Mouse (Mus musculus) intestine, embryonic 16.5 days (tissue): ENCODE measurements around the gene Pde6d. TPM values are rescaled to one million over a fixed set of nuclear protein-coding genes. Genes with fewer than 3 reads are reported as not detected.

ENCODE experiments used
- ATAC-seq: fragments of 200-750 bp; cut with Nextera tagmentation; 2 replicates; pipeline ENCODE4 v1.8.0; 2017; ENCODE audit warnings: moderate TSS enrichment, moderate library complexity
- H3K27ac ChIP-seq: fragments of 300-500 bp; sonication (generic); 2 replicates; pipeline ENCODE4 v1.5.1; 2014; ENCODE audit warnings: mild to moderate bottlenecking, low read length
- H3K27me3 ChIP-seq: fragments of 300-500 bp; sonication (generic); replicated peaks from 2 replicates; pipeline ENCODE4 v1.6.1; 2014; ENCODE audit warnings: low read length, control low read depth, mixed read lengths; ENCODE audit not compliant: control insufficient read depth, insufficient read depth
- H3K36me3 ChIP-seq: fragments of 300-500 bp; sonication (generic); 2 replicates; pipeline ENCODE4 v1.6.1; 2014; ENCODE audit warnings: low read length, control low read depth; ENCODE audit not compliant: control insufficient read depth, insufficient read depth
- H3K4me1 ChIP-seq: fragments of 300-500 bp; sonication (generic); 2 replicates; pipeline ENCODE4 v1.6.1; 2014; ENCODE audit warnings: low read length, control low read depth, mixed read lengths; ENCODE audit not compliant: control insufficient read depth, insufficient read depth
- H3K4me2 ChIP-seq: fragments of 300-500 bp; sonication (generic); 2 replicates; pipeline ENCODE4 v1.6.1; 2014; ENCODE audit warnings: low read depth, low read length, control low read depth
- H3K4me3 ChIP-seq: fragments of 300-500 bp; sonication (generic); 2 replicates; pipeline ENCODE4 v1.5.1; 2014; ENCODE audit warnings: mild to moderate bottlenecking, low read length
- H3K9ac ChIP-seq: fragments of 300-500 bp; sonication (generic); 2 replicates; pipeline ENCODE4 v1.6.1; 2014; ENCODE audit warnings: low read depth, low read length
- H3K9me3 ChIP-seq: fragments of 300-500 bp; sonication (generic); 2 replicates; pipeline ENCODE4 v1.6.1; 2016; ENCODE audit warnings: low read length, control low read depth; ENCODE audit not compliant: control insufficient read depth
- WGBS: fragments of 180-500 bp; shearing (Covaris S2); extraction: QIAGEN DNeasy Blood & Tissue Kit; methylation state at CpG from one replicate; pipeline ENCODE4 v1.1.7; 2014; 5-methylcytosine and 5-hydroxymethylcytosine counted together
- polyA plus RNA-seq: library from polyadenylated mRNA; unstranded; fragments of >200 nt; fragmentation: Nextera tagmentation; extraction: Ambion mirVana; gene quantifications from 2 replicates; pipeline ENCODE4 v1.2.1, GENCODE M21; 2015

The Pde6d gene
- polyA plus RNA-seq, 1 experiment from 2014 or later: 35.2 TPM

- Histone ChIP-seq H3K4me2 (no peak overlapping the region), H3K4me3 (no peak overlapping the region), H3K27me3 (no peaks in the 10 kb centered on the region), H3K9ac (no peak overlapping the region), H3K27ac (no peak overlapping the region), H3K4me1 (peaks cover 5% of the 10 kb centered on the region), H3K36me3 (no peaks in the 10 kb centered on the region), H3K9me3 (no peaks in the 10 kb centered on the region)
- 78% methylated on average over 6 of the region's 6 CpGs for WGBS
- ATAC-seq: no peak
These were observed 2.0 kb downstream of the Pde6d start for GRCm38 (mm10) chr1:86580426-86580825.

- 70% methylated on average over 4 of the region's 4 CpGs for WGBS
- no peak overlapping the region for H3K9ac ChIP-seq
- H3K36me3 ChIP-seq: no peaks in the 10 kb centered on the region
These were observed 10.5 kb downstream of the Pde6d start for GRCm38 (mm10) chr1:86571941-86572340.

GRCm38 (mm10) chr1:86571381-86571780 lies 11.0 kb downstream of the Pde6d start:
- 76% methylated on average over 2 of the region's 2 CpGs for WGBS
- Histone ChIP-seq H3K4me1 (no peaks in the 10 kb centered on the region), H3K9me3 (no peaks in the 10 kb centered on the region), H3K9ac (no peak overlapping the region), H3K36me3 (no peaks in the 10 kb centered on the region), H3K27ac (no peak overlapping the region), H3K27me3 (no peaks in the 10 kb centered on the region), H3K4me3 (no peak overlapping the region), H3K4me2 (no peak overlapping the region)
- no peak for ATAC-seq

More at GRCm38 (mm10) chr1:86571941-86572340, 10.5 kb downstream of the Pde6d start:
- no peak overlapping the region for H3K4me3 ChIP-seq
- H3K9me3 ChIP-seq: no peaks in the 10 kb centered on the region
- no peak overlapping the region for H3K27ac ChIP-seq
- no peaks in the 10 kb centered on the region for H3K27me3 ChIP-seq
- H3K4me2 ChIP-seq: no peak overlapping the region
- H3K4me1 ChIP-seq: no peaks in the 10 kb centered on the region
- no peak for ATAC-seq

- 88% methylated on average over 2 of the region's 2 CpGs for WGBS
- ATAC-seq: no peak
- H3K4me1 ChIP-seq: no peaks in the 10 kb centered on the region
These were observed 13.1 kb downstream of the Pde6d start for GRCm38 (mm10) chr1:86569292-86569860.

GRCm38 (mm10) chr1:86568409-86568808 lies 14.0 kb downstream of the Pde6d start:
- H3K27me3 ChIP-seq: no peaks in the 10 kb centered on the region
- no peak overlapping the region for H3K9ac ChIP-seq
- no peak for ATAC-seq
- no peaks in the 10 kb centered on the region for H3K4me1 ChIP-seq
- no peak overlapping the region for H3K4me2 ChIP-seq
- H3K36me3 ChIP-seq: no peaks in the 10 kb centered on the region
- H3K9me3 ChIP-seq: no peaks in the 10 kb centered on the region
- H3K4me3 ChIP-seq: no peak overlapping the region
- H3K27ac ChIP-seq: no peak overlapping the region
- 59% methylated on average over 2 of the region's 2 CpGs for WGBS

More at GRCm38 (mm10) chr1:86569292-86569860, 13.1 kb downstream of the Pde6d start:
- no peaks in the 10 kb centered on the region for H3K9me3 ChIP-seq
- H3K27ac ChIP-seq: no peak overlapping the region
- no peak overlapping the region for H3K9ac ChIP-seq
- no peaks in the 10 kb centered on the region for H3K27me3 ChIP-seq
- H3K36me3 ChIP-seq: no peaks in the 10 kb centered on the region
- no peak overlapping the region for H3K4me3 ChIP-seq
- no peak overlapping the region for H3K4me2 ChIP-seq

- no peak overlapping the region for H3K9ac ChIP-seq
- 73% methylated on average over 2 of the region's 2 CpGs for WGBS
- no peak overlapping the region for H3K4me2 ChIP-seq
- H3K27me3 ChIP-seq: no peaks in the 10 kb centered on the region
- ATAC-seq: peak; percentile 97
- no peaks in the 10 kb centered on the region for H3K9me3 ChIP-seq
- no peaks in the 10 kb centered on the region for H3K4me1 ChIP-seq
- no peak overlapping the region for H3K4me3 ChIP-seq
- H3K27ac ChIP-seq: no peak overlapping the region
- no peaks in the 10 kb centered on the region for H3K36me3 ChIP-seq
These were observed 19.8 kb downstream of the Pde6d start for GRCm38 (mm10) chr1:86562663-86563062.

- no peak overlapping the region for H3K27ac ChIP-seq
- H3K4me1 ChIP-seq: no peaks in the 10 kb centered on the region
- WGBS: 88% methylated on average over 3 of the region's 3 CpGs
- H3K4me3 ChIP-seq: no peak overlapping the region
- H3K27me3 ChIP-seq: no peaks in the 10 kb centered on the region
- no peaks in the 10 kb centered on the region for H3K36me3 ChIP-seq
- no peak for ATAC-seq
- H3K9ac ChIP-seq: no peak overlapping the region
- H3K4me2 ChIP-seq: no peak overlapping the region
- H3K9me3 ChIP-seq: no peaks in the 10 kb centered on the region
These were observed 23.2 kb downstream of the Pde6d start for GRCm38 (mm10) chr1:86559232-86559631.

GRCm38 (mm10) chr1:86557872-86558271 lies 24.6 kb downstream of the Pde6d start:
- Histone ChIP-seq H3K4me3 (no peak overlapping the region), H3K9me3 (no peaks in the 10 kb centered on the region), H3K36me3 (no peaks in the 10 kb centered on the region), H3K4me1 (no peaks in the 10 kb centered on the region), H3K4me2 (no peak overlapping the region), H3K9ac (no peak overlapping the region), H3K27ac (no peak overlapping the region), H3K27me3 (no peaks in the 10 kb centered on the region)
- WGBS: 61% methylated on average over 7 of the region's 7 CpGs
- no peak for ATAC-seq

- no peak for ATAC-seq
These were observed 26.8 kb downstream of the Pde6d start for GRCm38 (mm10) chr1:86555665-86556064.

GRCm38 (mm10) chr1:86551877-86552276 lies 30.6 kb downstream of the Pde6d start:
- H3K9ac ChIP-seq: no peak overlapping the region
- H3K27ac ChIP-seq: no peak overlapping the region
- whole genome bisulfite sequencing: 39% methylated on average over 2 of the region's 2 CpGs
- H3K36me3 ChIP-seq: no peaks in the 10 kb centered on the region
- H3K4me1 ChIP-seq: 0 out of 2 replicates have a peak, but pooled peaks cover 5% of the 10 kb centered on the region
- ATAC-seq: 0 out of 2 replicates have a peak, but pooled peaks have one; percentile 48
- no peak overlapping the region for H3K4me2 ChIP-seq
- no peak overlapping the region for H3K4me3 ChIP-seq
- no peaks in the 10 kb centered on the region for H3K27me3 ChIP-seq
- H3K9me3 ChIP-seq: no peaks in the 10 kb centered on the region

More at GRCm38 (mm10) chr1:86555665-86556064, 26.8 kb downstream of the Pde6d start:
- H3K4me1 ChIP-seq: 0 out of 2 replicates have a peak, but pooled peaks cover 5% of the 10 kb centered on the region
- H3K9ac ChIP-seq: no peak overlapping the region
- H3K9me3 ChIP-seq: no peaks in the 10 kb centered on the region
- WGBS: 87% methylated on average over 3 of the region's 3 CpGs
- H3K4me3 ChIP-seq: no peak overlapping the region
- H3K36me3 ChIP-seq: no peaks in the 10 kb centered on the region
- H3K27ac ChIP-seq: no peak overlapping the region
- no peaks in the 10 kb centered on the region for H3K27me3 ChIP-seq
- no peak overlapping the region for H3K4me2 ChIP-seq
